Mouse (Mus musculus): ENCODE measurements around the gene Ogfr.
A peak's percentile ranks its signal among the peaks of the same experiment; 100 is the strongest.

Ogfr gene

GRCm38 (mm10) chr2:180589123-180589831 is at the start of gene Ogfr:
Ogfr (plus strand) TSS chr2:180589245.
- DNase-seq (ENCODE audit: low spot score), result peak; percentile 80

GRCm38 (mm10) chr2:180543675-180544074 is 45.4 kb upstream of the Ogfr start:
- no peak for DNase-seq (ENCODE audit: low spot score)

GRCm38 (mm10) chr2:180545046-180545445 is 44.0 kb upstream of the Ogfr start:
- no peak for DNase-seq (ENCODE audit: low spot score)

- no peak for DNase-seq (ENCODE audit: low spot score)
Observed at GRCm38 (mm10) chr2:180547384-180548106, 41.5 kb upstream of the Ogfr start.

- DNase-seq (ENCODE audit: low spot score), result no peak
Observed at GRCm38 (mm10) chr2:180552340-180552739, 36.7 kb upstream of the Ogfr start.

GRCm38 (mm10) chr2:180555219-180555618 is 33.8 kb upstream of the Ogfr start:
- no peak for DNase-seq (ENCODE audit: low spot score)

- no peak for DNase-seq (ENCODE audit: low spot score)
Observed at GRCm38 (mm10) chr2:180556470-180556869, 32.6 kb upstream of the Ogfr start.

- no peak for DNase-seq (ENCODE audit: low spot score)
Observed at GRCm38 (mm10) chr2:180560245-180560644, 28.8 kb upstream of the Ogfr start.

GRCm38 (mm10) chr2:180562146-180562545 is 26.9 kb upstream of the Ogfr start:
- DNase-seq (ENCODE audit: low spot score), result no peak

- no peak for DNase-seq (ENCODE audit: low spot score)
Observed at GRCm38 (mm10) chr2:180563296-180563695, 25.7 kb upstream of the Ogfr start.

- no peak for DNase-seq (ENCODE audit: low spot score)
Observed at GRCm38 (mm10) chr2:180563841-180564240, 25.2 kb upstream of the Ogfr start.

GRCm38 (mm10) chr2:180566240-180566913 is 22.7 kb upstream of the Ogfr start:
- no peak for DNase-seq (ENCODE audit: low spot score)

GRCm38 (mm10) chr2:180569028-180569643 is 19.9 kb upstream of the Ogfr start:
- DNase-seq (ENCODE audit: low spot score), result no peak

- no peak for DNase-seq (ENCODE audit: low spot score)
Observed at GRCm38 (mm10) chr2:180576482-180576881, 12.6 kb upstream of the Ogfr start.

GRCm38 (mm10) chr2:180578686-180579085 is 10.4 kb upstream of the Ogfr start:
- peak; percentile 80 for DNase-seq (ENCODE audit: low spot score)

GRCm38 (mm10) chr2:180581002-180581401 is 8.0 kb upstream of the Ogfr start, which contains the start of gene Mrgbp:
Mrgbp (plus strand) TSS chr2:180581304.
- no peak for DNase-seq (ENCODE audit: low spot score)

- peak; percentile 97 for DNase-seq (ENCODE audit: low spot score)
Observed at GRCm38 (mm10) chr2:180582481-180583153, 6.4 kb upstream of the Ogfr start.

- DNase-seq (ENCODE audit: low spot score), result no peak
Observed at GRCm38 (mm10) chr2:180583154-180583507, 5.9 kb upstream of the Ogfr start.

GRCm38 (mm10) chr2:180588736-180589122 is 316 bp upstream of the Ogfr start:
- DNase-seq (ENCODE audit: low spot score), result no peak

GRCm38 (mm10) chr2:180597490-180597889 is 8.4 kb downstream of the Ogfr start, which contains the start of gene Col9a3:
Col9a3 (plus strand) TSS chr2:180597790.
- no peak for DNase-seq (ENCODE audit: low spot score)

GRCm38 (mm10) chr2:180598157-180598705 is 9.2 kb downstream of the Ogfr start:
- peak; percentile 48 for DNase-seq (ENCODE audit: low spot score)
